Mouse (Mus musculus) embryonic fibroblast, embryonic 13.5 days (primary cell): ENCODE data around the gene Gpatch4.

Experiments used
- CTCF ChIP-seq: IDR thresholded peaks from 2 replicates; pipeline ENCODE4 v1.5.1; 2011; ENCODE audit warnings: mild to moderate bottlenecking, control low read depth, low read length, moderate library complexity, borderline replicate concordance; ENCODE audit not compliant: insufficient read depth
- POLR2A ChIP-seq: IDR thresholded peaks from 2 replicates; pipeline ENCODE4 v1.6.1; 2011; ENCODE audit warnings: low read depth, mild to moderate bottlenecking, control low read depth, low read length, moderate library complexity

GRCm38 (mm10) chr3:88074351-88074750 is 31.4 kb downstream of the Gpatch4 start:
- no peak for TF ChIP-seq CTCF
- TF ChIP-seq POLR2A, result no peak
